Mouse (Mus musculus) C2C12 (cell line): ENCODE data around the gene Zfp36.

ENCODE experiments used
- CTCF ChIP-seq: IDR thresholded peaks from one replicate; pipeline ENCODE4 v1.5.1; 2011; ENCODE audit not compliant: control insufficient read depth, insufficient read depth, insufficient read length
- MAX ChIP-seq: IDR thresholded peaks from one replicate; pipeline ENCODE4 v1.6.1; 2011; ENCODE audit warnings: mild to moderate bottlenecking, control low read depth
- MYOD1 ChIP-seq: IDR thresholded peaks from one replicate; pipeline ENCODE4 v1.6.1; 2011; ENCODE audit warnings: low read depth; ENCODE audit not compliant: control insufficient read depth, insufficient read length
- MYOG ChIP-seq: IDR thresholded peaks from one replicate; pipeline ENCODE4 v1.6.1; 2011; ENCODE audit not compliant: control insufficient read depth, insufficient read length; ENCODE audit errors: extremely low read depth
- USF1 ChIP-seq: IDR thresholded peaks from one replicate; pipeline ENCODE4 v1.6.1; 2011; ENCODE audit warnings: low read depth, mild to moderate bottlenecking, control low read depth, moderate library complexity

- TF ChIP-seq CTCF (no peak), USF1 (no peak), MYOD1 (no peak), MAX (no peak), MYOG (no peak)
Observed at GRCm38 (mm10) chr7:28418096-28418670, 38.1 kb upstream of the Zfp36 start.
